Mouse (Mus musculus): ENCODE measurements around the gene Selenoo. TPM values are rescaled to one million over a fixed set of nuclear protein-coding genes. Genes with fewer than 3 reads are reported as not detected.

The Selenoo gene
- 10 to 100 TPM; 16.1 to 16.5 TPM for total RNA-seq (2021)
- long read RNA-seq, experiment 1, transcript Selenoo-201 (9 exons, 2,383 nt), result major isoform, 51 of 56 reads
- long read RNA-seq, experiment 1, partial matches to known transcripts, result 0 of 56 reads
- long read RNA-seq, experiment 1, other reads (novel, unspliced or antisense), result 5 of 56 reads
- long read RNA-seq, experiment 2, transcript Selenoo-201 (9 exons, 2,383 nt), result major isoform, 18 of 18 reads
- long read RNA-seq, experiment 2, partial matches to known transcripts, result 0 of 18 reads
- long read RNA-seq, experiment 2, other reads (novel, unspliced or antisense), result 0 of 18 reads

GRCm38 (mm10) chr15:89088607-89089247, at the start of gene Selenoo:
Selenoo (plus strand) TSS chr15:89089084.
- peak; percentile 94 to 96 for DNase-seq

- no peak for DNase-seq
These were observed 44.5 kb upstream of the Selenoo start for GRCm38 (mm10) chr15:89044381-89044780.

GRCm38 (mm10) chr15:89046356-89046755, 42.5 kb upstream of the Selenoo start:
- DNase-seq, result no peak

DNA sequence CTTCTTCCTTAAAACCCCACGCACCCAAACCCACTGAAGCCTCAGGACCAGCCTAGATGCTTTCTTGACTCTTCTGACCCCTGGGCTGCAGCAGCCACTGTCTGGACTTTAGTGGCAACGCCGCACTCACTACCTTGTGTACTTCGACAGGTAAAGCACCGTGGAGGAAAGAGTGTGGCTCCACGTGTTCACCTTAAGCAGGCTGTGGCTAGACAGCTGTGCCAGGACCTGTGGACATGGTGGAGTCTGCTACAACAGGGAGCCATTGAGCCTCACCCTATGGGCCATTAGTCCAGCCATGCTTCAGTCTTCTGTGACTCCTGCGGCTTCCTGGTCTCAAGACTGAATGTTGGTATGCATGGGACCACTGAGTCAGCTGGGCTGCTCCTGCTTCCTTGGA, 34.2 kb upstream of the Selenoo start:
- no peak for DNase-seq

GRCm38 (mm10) chr15:89058736-89059135, 30.1 kb upstream of the Selenoo start:
- DNase-seq, result no peak

DNA sequence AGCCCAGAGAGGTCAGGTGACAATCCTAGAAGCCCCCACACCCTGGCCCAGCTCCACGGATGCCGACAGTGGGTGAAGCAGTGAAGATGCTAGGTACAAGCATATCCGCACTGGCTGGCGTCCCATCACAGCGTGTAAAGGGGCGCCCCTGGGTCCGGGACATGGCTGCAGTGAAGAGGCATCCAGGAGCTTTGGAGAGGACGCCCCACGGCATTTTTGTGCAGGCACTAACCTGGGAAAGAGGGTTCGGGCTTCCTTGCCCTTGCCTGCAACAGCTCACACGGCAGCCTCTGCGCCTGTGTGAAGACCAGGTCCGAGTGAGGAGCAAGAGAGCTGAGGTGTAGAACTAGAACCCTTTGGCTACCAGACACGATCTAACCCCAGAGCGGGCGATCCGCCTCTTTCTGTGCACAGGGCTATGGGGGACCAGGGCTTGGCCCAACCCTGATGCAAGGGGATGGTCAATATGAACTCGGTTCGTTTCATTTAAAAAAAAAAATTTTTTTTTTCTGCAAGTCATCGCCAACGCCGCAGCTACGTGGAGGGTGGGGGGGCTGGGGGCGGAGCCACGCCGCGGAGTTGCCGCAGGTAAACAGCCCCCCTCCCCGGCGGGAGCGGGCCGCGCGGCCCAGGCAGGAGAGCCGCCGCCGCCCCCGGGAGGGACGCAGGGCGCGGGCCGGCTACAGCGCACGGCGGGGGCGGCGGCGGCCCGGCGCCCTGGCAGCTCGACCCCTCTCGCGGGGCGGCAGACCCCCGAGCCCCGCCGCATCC, 29.5 kb upstream of the Selenoo start, which contains the start of gene Panx2:
Gene Panx2 (plus strand): TSS at position 574 of the 771 bp plus-strand sequence.
- no peak for DNase-seq

- DNase-seq, result no peak
These were observed 28.7 kb upstream of the Selenoo start for GRCm38 (mm10) chr15:89060032-89060681.

GRCm38 (mm10) chr15:89060811-89061460, 27.9 kb upstream of the Selenoo start:
- DNase-seq, result no peak

DNA sequence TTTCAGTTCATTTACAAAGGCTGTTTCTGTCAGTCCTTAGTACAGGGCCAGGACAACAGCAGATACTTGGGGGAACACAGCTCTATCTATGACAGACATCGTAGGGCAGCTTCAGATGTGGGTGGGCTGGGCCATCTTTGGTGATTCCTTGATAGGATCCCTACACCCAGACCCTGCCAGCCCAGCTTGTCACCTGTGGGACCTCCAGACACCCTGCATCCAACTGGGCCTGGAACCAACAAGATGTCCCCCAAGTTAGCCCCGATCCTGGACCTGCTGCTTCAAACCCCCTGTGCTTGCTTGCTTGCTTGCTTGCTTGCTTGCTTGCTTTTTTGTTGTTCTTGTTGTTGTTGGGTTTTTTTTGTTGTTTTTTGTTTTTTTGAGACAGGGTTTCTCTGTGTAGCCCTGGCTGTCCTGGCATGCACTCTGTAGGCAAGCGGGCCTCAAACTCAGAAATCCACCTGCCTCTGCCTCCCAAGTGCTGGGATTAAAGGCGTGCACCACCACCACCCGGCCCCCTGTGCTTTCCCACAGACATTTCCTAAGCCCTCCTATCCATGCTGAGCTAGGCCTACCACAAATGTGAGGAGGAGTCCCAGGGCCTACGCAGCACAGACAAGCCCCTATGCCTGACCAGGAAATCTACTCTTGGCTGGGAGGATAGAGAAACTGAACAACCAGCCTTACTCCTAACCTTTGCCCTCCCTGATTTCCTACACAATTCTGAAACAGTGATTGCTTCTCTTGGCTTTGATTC, 26.9 kb upstream of the Selenoo start:
- no peak for DNase-seq

DNA sequence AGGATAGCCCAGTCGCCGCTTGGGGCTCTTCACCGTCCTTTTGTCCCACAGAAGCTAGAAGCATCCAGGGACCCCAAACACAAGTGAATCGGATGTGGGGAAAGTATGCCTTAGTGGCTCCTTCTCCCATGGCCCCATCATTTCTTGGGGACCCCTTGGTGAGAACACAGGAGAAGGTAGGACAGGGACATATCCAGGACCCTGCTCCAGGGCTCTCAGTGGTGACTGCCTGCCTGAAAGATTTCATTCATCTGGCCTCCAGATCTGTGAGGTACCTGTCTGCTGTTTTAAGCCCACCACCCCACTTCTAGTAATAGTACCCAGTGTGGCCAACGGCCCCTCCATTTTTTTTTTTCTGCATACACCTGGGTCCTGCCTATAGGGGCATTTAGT, 26.4 kb upstream of the Selenoo start:
- no peak for DNase-seq

DNA sequence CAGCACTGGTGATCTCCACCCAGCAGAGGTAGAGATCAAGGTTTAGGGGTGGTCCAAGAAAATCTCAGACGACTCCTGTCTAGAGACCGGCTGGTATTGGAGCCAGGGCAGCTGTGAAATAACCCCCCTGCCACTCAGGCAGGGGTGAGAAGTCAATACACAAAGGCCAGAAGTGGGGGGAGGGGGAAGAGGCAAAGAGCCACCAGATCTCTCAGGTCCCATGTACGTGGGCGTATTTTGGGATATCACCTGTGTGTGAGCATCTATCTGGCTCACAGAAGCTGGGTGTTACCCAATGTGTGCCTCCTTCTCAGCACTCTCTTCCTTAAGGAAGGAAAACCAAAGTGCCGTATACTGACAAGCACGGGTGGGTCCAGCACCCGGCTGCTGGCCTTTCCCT, 25.9 kb upstream of the Selenoo start:
- DNase-seq, result no peak

- no peak for DNase-seq
These were observed 25.3 kb upstream of the Selenoo start for GRCm38 (mm10) chr15:89063536-89063935.

GRCm38 (mm10) chr15:89064891-89065290, 24.0 kb upstream of the Selenoo start:
- no peak for DNase-seq

GRCm38 (mm10) chr15:89067609-89068008, 21.3 kb upstream of the Selenoo start:
- no peak for DNase-seq

GRCm38 (mm10) chr15:89068226-89068625, 20.7 kb upstream of the Selenoo start:
- DNase-seq, result no peak

GRCm38 (mm10) chr15:89069336-89069840, 19.5 kb upstream of the Selenoo start:
- no peak for DNase-seq

DNA sequence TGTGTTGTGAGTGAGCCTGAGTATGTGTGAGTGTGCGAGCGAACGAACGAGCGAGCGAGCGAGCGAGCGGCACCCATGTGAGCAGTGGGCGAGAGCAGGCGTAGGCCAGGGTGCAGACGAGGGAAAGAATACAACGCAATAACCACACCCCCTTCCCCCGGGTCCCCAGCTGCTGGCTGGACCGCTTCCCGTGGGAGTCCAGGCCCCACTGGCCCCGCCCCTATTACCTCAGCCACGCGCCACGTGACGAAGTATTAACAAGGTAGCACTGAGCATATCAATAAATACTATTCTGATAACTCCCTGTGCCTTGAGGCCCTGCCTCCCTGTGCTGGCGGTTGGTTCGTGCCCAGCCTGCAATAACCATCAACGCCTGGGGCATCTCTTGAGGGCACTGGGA, 18.3 kb upstream of the Selenoo start:
- no peak for DNase-seq

DNA sequence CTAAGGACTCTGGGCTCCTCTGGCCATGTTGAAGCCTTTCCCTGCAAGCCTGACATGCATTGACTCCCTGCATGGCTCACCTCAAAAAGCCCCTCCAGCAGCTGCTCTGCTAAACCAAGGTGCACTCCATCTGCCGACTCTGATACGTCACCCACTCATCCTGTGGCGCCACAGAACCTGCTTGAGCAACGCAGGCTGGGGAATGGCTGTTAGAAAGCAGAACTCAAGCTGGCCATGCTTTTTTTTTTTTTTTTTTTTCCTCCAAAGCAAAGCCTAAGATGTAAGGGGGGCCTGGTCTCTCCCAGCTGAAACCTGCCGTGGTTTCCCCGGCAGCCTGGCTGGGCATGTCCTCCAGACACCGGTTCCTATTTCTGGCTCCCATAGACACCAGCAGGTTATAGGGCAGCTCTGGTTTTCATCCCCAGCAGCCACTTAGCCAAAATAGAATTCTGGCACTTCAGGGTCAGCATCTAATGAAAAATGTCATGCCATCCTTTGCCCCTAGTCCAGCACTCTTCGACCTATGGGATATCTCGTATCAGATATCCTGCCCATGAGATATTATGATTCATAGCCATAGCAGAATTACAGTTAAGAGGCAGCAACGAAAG, 14.8 kb upstream of the Selenoo start:
- peak; percentile 60 to 68 for DNase-seq

DNA sequence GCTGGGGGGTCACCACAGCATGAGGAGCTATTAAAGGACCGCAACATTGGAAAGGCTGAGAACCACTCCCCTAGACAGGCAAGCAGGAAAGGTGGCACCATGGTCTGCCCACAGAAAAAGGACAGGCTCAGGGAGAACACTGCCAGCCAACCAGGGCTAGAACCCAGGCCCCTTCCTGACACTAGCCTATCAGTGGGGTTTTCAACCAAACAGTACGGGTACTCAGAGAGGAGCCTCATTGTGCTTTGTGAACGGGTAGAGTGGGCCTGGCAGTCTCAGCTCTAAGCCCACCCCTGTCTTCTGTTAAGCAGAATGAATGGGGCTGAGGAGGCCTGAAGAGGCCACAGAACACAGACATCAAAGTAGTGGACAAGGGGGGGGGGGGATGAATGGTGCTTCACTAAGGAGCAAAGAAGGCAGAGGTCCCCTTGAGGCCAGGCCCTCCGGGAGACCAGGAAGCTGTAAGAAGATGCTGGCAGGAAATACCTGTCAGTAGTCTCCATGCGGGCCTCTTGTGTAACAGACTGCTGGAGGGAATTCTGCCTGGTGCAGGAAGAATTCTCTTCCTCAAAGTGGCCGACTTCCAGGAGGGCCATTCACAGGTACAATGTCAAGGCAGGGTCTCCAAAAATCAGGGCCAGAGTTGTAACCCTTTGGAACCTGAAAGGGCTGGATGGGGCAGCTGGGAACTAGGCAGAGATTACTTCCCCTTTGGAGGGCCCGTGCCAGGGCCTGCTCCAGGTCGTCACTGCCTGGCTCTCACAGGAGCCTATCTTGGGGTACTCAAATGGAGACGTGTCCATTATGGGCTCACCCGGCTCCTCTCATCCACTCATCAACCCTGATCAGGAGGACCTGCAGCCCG, 14.0 kb upstream of the Selenoo start, which contains the start of gene Trabd:
Gene Trabd (plus strand): TSS at position 512 of the 865 bp plus-strand sequence.
- DNase-seq, result peak; percentile 32 to 39

Measured in heart, adult 18-20 months (tissue).